Mouse (Mus musculus): Measurements from ENCODE around the gene Gm3173. TPM values are rescaled to one million over a fixed set of nuclear protein-coding genes. Genes with fewer than 3 reads are reported as not detected.
"Not testable (repeated sequence)": the region's sequence is repeated elsewhere in the genome, so short reads cannot be mapped to it uniquely, and the experiment has no call there.

Gm3173 gene
- polyA plus RNA-seq, 1 experiment from 2014 or later = not detected

GRCm38 (mm10) chr14:4414965-4415835 lies 15.6 kb upstream of the Gm3173 start, which contains the start of gene Gm3164:
Gene Gm3164 (plus strand): TSS chr14:4415448.
- not testable (repeated sequence) for H3K36me3 ChIP-seq (ENCODE audit: insufficient read depth); H3K27me3 ChIP-seq (ENCODE audit: insufficient read depth, low read length); H3K9ac ChIP-seq; ATAC-seq (ENCODE audit: insufficient read depth); H3K9me3 ChIP-seq (ENCODE audit: low read depth, low read length); H3K27ac ChIP-seq (ENCODE audit: low read depth); H3K4me1 ChIP-seq (ENCODE audit: insufficient read depth)
- Histone ChIP-seq H3K4me3 (ENCODE audit: low read depth, low read length) (peak within 1 kb of the TSS; percentile 25), H3K4me2 (peak within 1 kb of the TSS; percentile 52)
- peak; percentile 20; the same call in 1 of the 2 replicates for TF ChIP-seq CTCF (IDR thresholded peaks at IDR 0.05; ENCODE audit: low read depth)
- 1% methylated on average over 23 of the region's 59 CpGs for WGBS
- DNase-seq = peak; percentile 3

GRCm38 (mm10) chr14:4481445-4481844 lies 50.7 kb downstream of the Gm3173 start, which contains the start of gene Gm3182:
Gene Gm3182 (plus strand): TSS chr14:4481745.
- not testable (repeated sequence) for H3K4me2 ChIP-seq; ATAC-seq (ENCODE audit: insufficient read depth); H3K36me3 ChIP-seq (ENCODE audit: insufficient read depth); H3K4me3 ChIP-seq (ENCODE audit: low read depth, low read length); DNase-seq; H3K4me1 ChIP-seq (ENCODE audit: insufficient read depth); H3K27me3 ChIP-seq (ENCODE audit: insufficient read depth, low read length); H3K27ac ChIP-seq (ENCODE audit: low read depth); H3K9ac ChIP-seq; H3K9me3 ChIP-seq (ENCODE audit: low read depth, low read length)
- no CpG with 5 or more reads among the region's 2 CpGs for WGBS

DNA sequence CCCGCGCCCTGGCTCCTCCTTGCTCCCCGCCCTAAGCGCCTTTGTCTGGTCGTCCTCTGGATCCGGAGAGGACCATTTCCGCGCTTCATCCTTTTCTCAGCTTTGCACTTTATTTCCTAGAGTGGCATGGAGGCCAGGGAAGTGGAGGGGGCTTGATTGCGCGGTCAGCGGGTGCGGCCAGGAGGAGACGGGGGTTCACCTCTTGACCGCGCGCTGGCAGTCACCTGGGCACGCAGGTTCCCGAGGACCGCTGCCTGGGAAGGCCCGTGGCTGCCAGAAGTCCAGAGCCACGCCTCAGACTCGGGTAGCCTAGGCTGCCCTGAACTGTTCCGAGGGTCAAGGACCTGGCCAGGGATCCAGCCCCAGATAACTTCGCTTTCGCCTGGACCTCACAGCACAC lies 68.6 kb downstream of the Gm3173 start:
- H3K4me1 ChIP-seq (ENCODE audit: insufficient read depth); ATAC-seq (ENCODE audit: insufficient read depth); H3K36me3 ChIP-seq (ENCODE audit: insufficient read depth); H3K9ac ChIP-seq; DNase-seq; H3K27ac ChIP-seq (ENCODE audit: low read depth); H3K9me3 ChIP-seq (ENCODE audit: low read depth, low read length); H3K27me3 ChIP-seq (ENCODE audit: insufficient read depth, low read length): not testable (repeated sequence)
- H3K4me2 ChIP-seq = peak overlapping the region; percentile 45
- WGBS = 6% methylated on average over 14 of the region's 25 CpGs
- H3K4me3 ChIP-seq (ENCODE audit: low read depth, low read length) = 0 out of 2 replicates have a peak overlapping the region, but pooled peaks have one; percentile 16

DNA sequence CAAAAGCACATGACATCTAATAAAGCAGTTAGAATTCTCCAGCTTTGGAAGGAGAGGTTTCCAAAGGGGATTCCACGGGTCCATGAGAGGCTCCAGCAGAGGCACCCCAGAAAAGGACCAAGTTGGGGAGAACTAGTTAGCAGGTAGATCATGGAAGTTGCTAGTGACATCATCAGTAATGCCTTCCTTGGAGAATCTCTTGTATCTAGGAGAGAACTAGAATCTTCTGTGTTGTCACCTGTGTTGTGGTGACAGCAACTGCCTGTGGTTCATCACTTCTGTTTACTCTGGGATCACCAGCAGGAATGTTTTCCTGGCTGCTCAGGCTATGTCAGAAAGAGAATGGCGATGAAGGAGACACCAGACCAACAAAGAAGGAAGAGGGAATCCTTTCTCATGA lies 124.3 kb downstream of the Gm3173 start, which contains the start of gene Gm3047:
Gene Gm3047 (plus strand): TSS at position 301 of the 400 bp plus-strand sequence.
- not testable (repeated sequence) for H3K4me2 ChIP-seq; H3K36me3 ChIP-seq (ENCODE audit: insufficient read depth); H3K27ac ChIP-seq (ENCODE audit: low read depth); H3K9me3 ChIP-seq (ENCODE audit: low read depth, low read length); DNase-seq; H3K27me3 ChIP-seq (ENCODE audit: insufficient read depth, low read length); H3K9ac ChIP-seq; H3K4me3 ChIP-seq (ENCODE audit: low read depth, low read length); ATAC-seq (ENCODE audit: insufficient read depth); H3K4me1 ChIP-seq (ENCODE audit: insufficient read depth)
- whole genome bisulfite sequencing = no CpG with 5 or more reads among the region's 2 CpGs

Other genes with a start within 250 kb of the Gm3173 start
- 0.58 and 0.62 TPM in 2 replicates for gene Gm2974, start 248.4 kb upstream of the Gm3173 start, polyA plus RNA-seq (2014; fragmentation: Nextera tagmentation; extraction: Ambion mirVana)
- gene Gm3138, start 181.4 kb upstream of the Gm3173 start, polyA plus RNA-seq (2014; fragmentation: Nextera tagmentation; extraction: Ambion mirVana) = not detected in 2 replicates
- gene Gm3149, start 113.7 kb upstream of the Gm3173 start, polyA plus RNA-seq (2014; fragmentation: Nextera tagmentation; extraction: Ambion mirVana) = not detected in 2 replicates
- 0.25 and 0.39 TPM in 2 replicates for gene 2610042L04Rik, start 96.2 kb upstream of the Gm3173 start, polyA plus RNA-seq (2014; fragmentation: Nextera tagmentation; extraction: Ambion mirVana)
- not detected in 2 replicates for gene Gm3159, start 33.5 kb upstream of the Gm3173 start, polyA plus RNA-seq (2014; fragmentation: Nextera tagmentation; extraction: Ambion mirVana)
- gene Gm3164, start 15.5 kb upstream of the Gm3173 start, polyA plus RNA-seq (2014; fragmentation: Nextera tagmentation; extraction: Ambion mirVana) = 0.22 and 0.96 TPM in 2 replicates
- gene Gm3182, start 50.8 kb downstream of the Gm3173 start, polyA plus RNA-seq (2014; fragmentation: Nextera tagmentation; extraction: Ambion mirVana) = not detected in 2 replicates
- not detected in 2 replicates for gene Gm3047, start 124.4 kb downstream of the Gm3173 start, polyA plus RNA-seq (2014; fragmentation: Nextera tagmentation; extraction: Ambion mirVana)
- not detected in 2 replicates for gene Gm8159, start 201.4 kb downstream of the Gm3173 start, polyA plus RNA-seq (2014; fragmentation: Nextera tagmentation; extraction: Ambion mirVana)
- 0.13 TPM in 1 of 2 replicates, not detected in the other for gene Gm3239, start 233.2 kb downstream of the Gm3173 start, polyA plus RNA-seq (2014; fragmentation: Nextera tagmentation; extraction: Ambion mirVana)

All from lung, embryonic 14.5 days (tissue).